Mouse (Mus musculus) kidney, adult 9 months (tissue): ENCODE data around the gene Pdk2.

Experiments
- DNase-seq: peaks from one replicate; pipeline ENCODE4 v3.0.0; 2022

The Pdk2 gene

GRCm38 (mm10) chr11:95041139-95041609 is at the start of gene Pdk2:
Pdk2 (minus strand) TSS chr11:95041354.
- DNase-seq, result peak; percentile 99

- peak; percentile 81 for DNase-seq
Observed at GRCm38 (mm10) chr11:95088857-95089779, 48.0 kb upstream of the Pdk2 start.

GRCm38 (mm10) chr11:95088286-95088685 is 47.1 kb upstream of the Pdk2 start:
- no peak for DNase-seq

DNA sequence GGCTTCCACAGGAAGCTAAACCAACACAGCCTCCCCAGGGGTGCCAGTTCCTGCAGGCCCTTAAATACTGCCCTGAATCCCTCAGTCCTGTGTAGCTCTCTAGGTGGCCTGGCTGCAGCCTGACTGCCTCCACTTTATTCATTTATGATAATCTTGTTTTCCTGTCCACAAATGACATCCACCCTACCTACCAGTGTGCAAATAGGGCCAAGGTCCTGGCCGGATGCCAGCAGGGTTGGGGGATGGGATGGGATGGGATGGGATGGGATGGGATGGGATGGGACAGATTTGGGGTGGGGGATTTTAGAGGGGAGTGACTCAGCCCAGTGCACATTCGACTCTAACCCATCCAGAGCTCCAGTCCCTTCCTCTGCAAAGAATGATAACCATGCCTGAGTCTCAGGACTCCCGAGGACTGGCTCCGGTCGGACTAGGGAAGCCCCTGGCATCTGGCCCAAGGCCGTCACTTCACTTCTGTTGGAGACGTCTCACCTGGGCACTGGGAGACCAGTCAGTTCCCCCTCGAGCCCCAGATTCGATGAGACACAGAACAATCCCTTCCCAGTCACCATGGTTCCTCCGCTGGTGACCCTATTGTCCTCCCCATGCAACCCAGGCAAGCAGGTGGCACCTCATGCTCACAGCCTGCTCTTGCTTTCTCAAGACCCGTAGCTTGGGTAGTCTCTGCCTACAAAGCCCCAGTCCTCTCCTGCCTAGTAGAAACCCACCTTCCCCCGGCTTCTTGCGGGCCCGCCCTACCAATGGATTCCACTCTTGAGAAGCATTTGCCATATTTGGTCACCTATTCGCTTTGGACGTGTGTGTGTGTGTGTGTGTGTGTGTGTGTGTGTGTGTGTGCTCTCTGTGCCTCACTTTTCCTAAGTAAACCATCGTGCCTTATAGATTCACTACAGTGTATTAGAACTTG is 46.4 kb upstream of the Pdk2 start:
- DNase-seq, result no peak

DNA sequence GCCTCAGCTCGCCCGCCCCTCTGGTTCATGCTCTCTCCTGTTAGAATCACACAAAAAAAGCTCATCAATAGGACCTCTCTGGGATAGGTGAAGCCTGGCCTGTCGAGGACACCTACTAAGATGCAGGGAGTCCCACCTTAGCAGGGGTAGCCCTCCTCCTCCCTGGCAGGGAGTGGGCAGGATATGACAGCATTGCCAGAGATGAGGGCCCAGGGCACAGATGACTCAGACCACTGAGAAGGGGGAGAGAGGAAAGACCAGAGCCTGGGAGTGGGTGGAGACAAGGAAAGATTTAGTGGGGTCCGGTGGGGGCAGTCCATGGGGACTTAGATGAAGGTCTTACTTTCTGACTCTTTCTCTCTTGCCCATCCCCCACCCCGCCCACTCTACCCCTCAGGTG is 45.1 kb upstream of the Pdk2 start:
- no peak for DNase-seq

- DNase-seq, result no peak
Observed at GRCm38 (mm10) chr11:95085710-95086109, 44.6 kb upstream of the Pdk2 start.

- DNase-seq, result no peak
Observed at GRCm38 (mm10) chr11:95084811-95085382, 43.7 kb upstream of the Pdk2 start.

DNA sequence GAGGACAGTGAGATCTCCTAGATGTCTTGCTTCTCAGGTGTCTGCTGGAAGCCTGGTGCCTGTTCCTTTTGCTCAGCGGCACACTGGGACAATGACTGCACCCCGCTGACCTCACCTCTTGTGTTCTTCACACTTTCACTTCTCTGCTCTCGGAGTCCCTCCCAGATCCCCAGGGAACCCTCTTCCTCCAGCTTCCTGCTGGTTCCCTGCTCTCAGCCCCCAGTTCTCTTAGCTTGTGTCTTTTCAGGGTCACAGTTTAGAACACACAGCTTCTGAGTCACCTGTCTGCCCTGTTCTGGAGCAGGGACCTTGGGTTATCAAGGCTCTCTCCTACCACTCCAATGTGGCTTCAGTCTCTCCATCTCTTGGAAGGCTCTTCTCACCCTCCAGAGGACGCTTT is 43.0 kb upstream of the Pdk2 start:
- DNase-seq, result no peak

DNA sequence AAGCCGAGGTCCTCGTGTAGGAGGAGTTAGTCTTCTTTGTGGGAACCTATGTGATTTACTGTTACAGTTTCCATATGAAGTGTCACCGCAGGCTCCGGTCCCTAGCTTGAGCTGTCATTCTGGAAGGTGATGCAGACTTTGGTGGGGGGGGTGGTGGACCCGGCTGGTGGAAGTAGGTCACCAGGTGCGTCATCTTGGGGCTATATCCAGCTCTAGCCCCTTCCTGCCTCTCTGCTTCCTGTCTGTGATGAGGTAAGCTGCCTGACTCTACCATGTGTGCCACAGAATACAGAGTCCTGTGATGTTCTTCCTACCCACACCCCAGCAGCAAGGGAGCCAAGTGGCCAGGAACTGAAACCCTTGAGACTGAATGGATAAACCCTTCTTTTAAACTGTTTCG is 41.7 kb upstream of the Pdk2 start:
- DNase-seq, result no peak

GRCm38 (mm10) chr11:95080783-95081182 is 39.6 kb upstream of the Pdk2 start:
- no peak for DNase-seq

DNA sequence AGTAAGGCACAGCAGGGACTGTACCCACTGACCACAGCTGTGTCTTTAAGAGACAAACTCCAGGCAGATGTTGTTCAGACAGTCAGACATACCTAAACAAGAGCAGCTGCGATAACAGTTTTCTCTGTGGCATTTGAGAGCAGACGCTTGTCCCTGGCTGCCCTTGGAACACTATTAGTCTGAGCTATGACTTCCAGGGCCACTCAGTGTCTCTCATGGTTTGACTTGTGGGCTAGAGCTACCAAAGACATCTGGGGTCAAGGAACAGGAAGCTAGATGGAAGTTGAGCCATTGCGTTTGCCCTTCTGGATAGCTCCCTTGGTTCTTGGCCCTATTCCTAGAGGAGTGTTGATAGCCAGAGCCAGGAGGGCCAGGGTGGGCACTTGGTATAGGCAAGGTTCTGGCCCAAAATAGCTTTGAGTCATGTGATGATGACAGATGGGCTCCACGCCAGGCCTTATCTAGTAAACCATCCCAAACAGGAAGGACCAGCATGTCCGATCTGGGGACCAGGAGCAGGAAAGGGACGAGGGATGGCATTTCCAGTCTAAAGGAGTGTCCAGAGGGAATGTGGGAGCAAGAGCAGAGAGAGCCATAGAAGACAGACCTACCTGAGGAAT is 38.2 kb upstream of the Pdk2 start:
- peak; percentile 79 for DNase-seq

GRCm38 (mm10) chr11:95077956-95078355 is 36.8 kb upstream of the Pdk2 start:
- DNase-seq, result no peak

DNA sequence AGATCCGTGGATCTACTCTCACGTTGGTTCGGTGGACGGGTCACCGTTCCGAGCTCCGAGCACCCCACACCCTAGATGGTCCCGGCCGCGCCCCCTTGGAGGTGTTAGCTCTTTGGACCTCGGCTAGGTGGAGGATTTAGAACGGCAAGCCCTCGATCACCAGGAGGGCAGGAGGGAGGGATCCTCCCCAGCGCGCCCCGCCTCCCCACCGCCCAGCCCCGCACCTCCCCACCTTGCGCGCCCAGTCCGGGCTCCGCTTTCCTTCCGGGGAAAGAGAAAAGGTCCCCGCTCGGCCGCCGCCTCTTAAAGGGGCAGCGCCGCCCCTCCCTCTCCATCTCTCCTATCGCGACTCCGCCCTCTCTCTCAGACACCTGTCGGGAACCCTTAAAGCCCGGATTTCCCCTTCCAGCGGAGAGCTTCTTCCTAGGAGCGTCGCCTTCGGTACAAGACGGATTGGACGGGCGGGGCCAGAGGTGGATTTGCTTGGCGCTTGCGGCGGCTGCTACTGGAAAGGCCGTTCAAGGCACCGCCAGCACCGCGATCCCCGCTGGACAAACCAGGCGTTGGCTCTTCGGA is 35.5 kb upstream of the Pdk2 start, which contains the start of gene Itga3:
Gene Itga3 (minus strand): TSS at position 266 of the 576 bp plus-strand sequence.
- DNase-seq, result peak; percentile 87

DNA sequence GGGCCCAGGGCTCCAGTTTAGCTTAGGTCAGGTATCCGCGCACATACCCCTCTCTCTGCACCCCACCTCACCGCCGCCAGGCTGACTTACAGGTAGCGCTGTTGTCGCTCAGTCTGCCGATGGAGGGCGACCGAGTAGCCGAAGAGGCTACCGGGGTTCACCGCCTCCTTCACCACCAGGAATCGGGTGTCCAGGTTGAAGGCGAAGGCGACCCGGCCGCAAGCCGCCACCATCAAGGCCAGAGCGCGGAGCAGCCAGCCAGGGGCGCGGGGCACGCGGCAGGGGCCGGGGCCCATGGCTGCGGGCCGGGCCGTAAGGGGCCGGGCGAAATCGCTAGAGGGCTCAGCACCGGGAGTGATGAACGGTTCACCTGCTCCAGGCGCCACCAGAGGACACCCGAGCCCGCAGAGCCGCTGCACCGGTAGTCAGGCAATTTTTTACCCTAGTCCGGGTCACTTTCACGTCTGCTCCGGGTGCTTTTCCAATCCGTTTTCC is 34.9 kb upstream of the Pdk2 start:
- peak; percentile 70 for DNase-seq

DNA sequence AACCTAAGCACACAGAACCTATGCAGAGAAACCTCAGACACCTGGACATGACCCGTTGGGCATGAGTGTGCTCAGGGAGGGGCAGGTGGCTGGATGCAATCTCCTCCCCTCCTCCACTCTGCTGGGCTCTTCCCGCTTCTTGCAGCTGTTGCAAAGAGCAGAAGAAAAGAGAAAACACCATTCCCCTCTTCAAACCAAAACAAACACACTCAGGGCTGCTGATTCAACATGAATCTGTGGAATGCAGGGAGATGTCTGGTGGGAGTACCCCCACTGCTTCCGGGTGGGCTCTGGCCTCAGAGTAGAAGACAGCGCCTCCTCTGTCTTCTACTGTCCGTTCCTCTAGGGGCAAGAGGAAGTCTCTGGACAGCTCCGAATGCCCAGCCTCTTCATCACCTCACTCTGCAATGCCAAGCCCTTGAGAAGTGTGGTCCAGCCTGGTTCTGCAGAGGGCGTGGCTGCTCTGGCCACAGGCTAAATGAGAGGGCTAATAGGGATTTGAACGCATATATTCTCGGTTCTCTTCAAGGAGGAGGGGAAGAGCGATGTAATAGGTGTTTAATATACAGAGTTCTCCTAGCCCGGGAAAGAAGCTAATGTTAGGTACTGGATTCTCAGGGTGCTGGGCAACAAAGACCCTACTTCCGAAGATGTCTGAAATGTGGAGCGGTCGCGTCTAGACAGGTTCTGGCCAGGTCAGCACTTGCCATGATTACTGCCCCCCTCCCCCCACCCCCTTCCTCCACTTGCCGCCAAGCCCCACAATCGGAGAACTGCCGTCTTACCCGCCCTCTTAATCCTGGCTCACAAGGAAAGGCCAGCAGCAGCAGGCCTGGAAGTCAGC is 34.3 kb upstream of the Pdk2 start:
- DNase-seq, result no peak

- peak; percentile 51 for DNase-seq
Observed at GRCm38 (mm10) chr11:95074694-95075093, 33.5 kb upstream of the Pdk2 start.

GRCm38 (mm10) chr11:95073835-95074234 is 32.7 kb upstream of the Pdk2 start:
- no peak for DNase-seq

DNA sequence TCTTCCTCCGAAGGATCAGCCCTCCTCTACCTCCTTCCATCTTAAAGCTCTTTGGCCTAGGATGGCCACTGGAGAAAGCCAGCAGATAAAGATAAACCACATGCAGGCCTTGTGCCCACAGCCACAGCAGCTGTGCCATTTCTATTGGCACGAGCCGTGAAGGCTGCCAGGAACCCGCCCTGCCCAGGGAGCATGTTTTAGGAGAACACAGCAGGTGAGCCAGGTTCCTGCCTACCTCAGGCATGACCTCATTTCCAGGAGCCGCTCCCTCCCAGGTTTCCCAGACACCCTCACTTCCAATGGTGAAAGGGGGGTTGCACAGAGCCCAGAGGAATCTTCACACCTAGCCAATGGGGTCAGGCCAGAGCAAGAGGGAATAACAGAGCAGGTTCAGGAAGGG is 31.6 kb upstream of the Pdk2 start:
- peak; percentile 65 for DNase-seq

DNA sequence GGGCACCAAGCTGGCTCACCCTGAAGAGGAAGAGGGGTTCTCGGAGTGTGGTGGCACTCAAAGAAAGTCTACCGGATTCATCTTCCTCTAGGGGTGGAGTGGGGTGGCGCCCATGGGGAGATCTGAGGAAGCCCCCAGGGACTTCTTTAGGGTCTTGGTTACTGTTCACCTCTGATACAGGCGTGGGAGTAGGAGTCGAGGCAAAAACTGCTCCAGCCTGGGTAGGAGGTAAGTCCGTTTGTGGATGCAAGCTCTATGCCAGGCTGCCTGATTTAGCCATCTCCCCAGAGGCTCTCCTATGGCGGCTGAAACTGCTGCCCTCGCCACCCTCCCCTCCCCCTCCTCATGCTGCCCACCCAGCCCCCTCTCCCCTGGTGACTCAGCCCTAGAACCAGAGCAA is 31.0 kb upstream of the Pdk2 start:
- DNase-seq, result no peak

- no peak for DNase-seq
Observed at GRCm38 (mm10) chr11:95071266-95071665, 30.1 kb upstream of the Pdk2 start.
